Mouse (Mus musculus): ENCODE results near the gene Rab3a. TPM values are rescaled to one million over a fixed set of nuclear protein-coding genes. Genes with fewer than 3 reads are reported as not detected.
A peak's percentile ranks its signal among the peaks of the same experiment; 100 is the strongest.

The Rab3a gene
- polyA plus RNA-seq, 1 experiment, result 7.8 TPM

DNA sequence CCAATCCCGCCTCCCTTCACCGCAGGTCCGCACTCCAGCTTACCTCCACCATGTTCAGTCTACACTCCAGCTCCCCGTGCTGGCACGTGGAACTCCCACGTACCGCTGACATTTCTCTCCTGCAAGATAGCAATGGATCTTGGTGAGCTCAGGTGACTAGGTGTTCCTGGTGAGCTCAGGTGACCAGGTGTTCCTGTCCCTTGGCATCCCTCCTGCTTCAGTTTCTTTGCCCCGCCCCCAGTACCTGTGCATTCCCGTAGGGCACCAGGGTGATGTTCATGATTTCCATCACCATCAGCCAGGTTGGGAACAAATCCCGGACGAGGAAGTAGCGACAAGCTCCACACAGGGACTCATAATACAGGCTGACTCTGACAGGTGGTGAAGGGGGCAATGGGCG, 10.2 kb downstream of the Rab3a start:
- Histone ChIP-seq H3K36me3 (replicated peaks; ENCODE audit: low read length) (peaks cover 38% of the 10 kb centered on the region), H3K4me3 (replicated peaks) (no peak overlapping the region), H3K27me3 (replicated peaks) (no peaks in the 10 kb centered on the region), H3K4me1 (peaks cover 85% of the 10 kb centered on the region), H3K9me3 (no peaks in the 10 kb centered on the region)
- TF ChIP-seq GATA1 (IDR thresholded peaks at IDR 0.05; ENCODE audit: borderline replicate concordance, low read length) (no peak), FLI1 (IDR thresholded peaks at IDR 0.05; ENCODE audit: low read length) (no peak)

DNA sequence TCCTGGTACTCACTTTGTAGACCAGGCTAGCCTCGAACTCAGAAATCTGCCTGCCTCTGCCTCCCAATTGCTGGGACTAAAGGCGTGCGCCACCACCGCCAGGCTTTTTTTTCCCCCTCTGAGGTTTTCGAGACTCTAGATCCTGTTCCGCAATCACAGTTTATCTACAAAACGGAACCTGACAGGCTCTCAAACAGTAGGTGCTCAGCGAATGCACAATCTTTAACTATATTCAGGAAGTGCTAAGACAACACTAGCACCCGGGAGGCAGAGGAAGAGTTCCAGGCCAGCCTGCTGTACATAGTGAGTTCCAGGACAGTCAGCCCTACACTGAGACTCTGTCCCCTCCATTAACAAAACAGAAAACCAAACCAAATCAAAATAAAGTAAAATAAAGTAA, 10.8 kb downstream of the Rab3a start:
- H3K4me3 ChIP-seq (replicated peaks), result peak overlapping the region; percentile 56
- H3K36me3 ChIP-seq (replicated peaks; ENCODE audit: low read length), result peaks cover 44% of the 10 kb centered on the region
- no peaks in the 10 kb centered on the region for H3K27me3 ChIP-seq (replicated peaks)
- H3K4me1 ChIP-seq, result peaks cover 83% of the 10 kb centered on the region
- TF ChIP-seq GATA1 (IDR thresholded peaks at IDR 0.05; ENCODE audit: borderline replicate concordance, low read length) (no peak), FLI1 (IDR thresholded peaks at IDR 0.05; ENCODE audit: low read length) (no peak)
- H3K9me3 ChIP-seq, result no peaks in the 10 kb centered on the region

DNA sequence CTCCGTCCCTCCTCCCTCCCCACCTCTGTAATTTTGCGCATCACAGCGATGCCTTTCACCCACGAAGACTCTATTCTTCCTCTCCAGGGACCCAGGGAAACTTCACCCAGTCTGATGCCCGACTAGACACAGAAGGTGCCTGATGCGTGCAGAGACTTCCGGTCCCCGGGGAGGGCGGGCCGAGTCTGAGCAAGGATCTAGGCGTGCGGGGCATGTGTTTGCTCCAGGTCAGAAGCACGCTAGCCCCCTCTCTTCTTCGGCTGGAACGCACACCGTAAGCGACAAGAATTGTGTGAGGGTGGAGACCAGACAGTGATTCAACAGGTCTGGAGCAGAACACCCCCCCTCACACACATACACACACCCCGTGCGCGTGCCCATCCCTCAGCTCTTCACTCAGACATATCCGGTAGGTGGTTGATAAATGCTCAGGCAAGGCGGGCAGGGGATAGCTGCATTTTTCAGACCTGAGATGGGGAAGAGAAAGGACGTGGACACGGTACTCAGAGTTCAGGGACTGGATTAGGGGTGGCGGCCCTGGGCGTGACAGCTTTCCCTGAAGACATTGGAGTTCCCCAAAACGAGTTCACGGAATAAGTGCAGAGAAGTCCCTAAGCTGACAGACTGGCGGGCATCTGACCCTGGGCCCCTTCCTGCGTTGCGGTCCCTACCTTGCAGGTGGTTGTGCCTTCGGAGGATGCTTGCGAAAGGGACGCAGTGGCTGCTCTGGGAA, 11.5 kb downstream of the Rab3a start:
- no peak for TF ChIP-seq FLI1 (IDR thresholded peaks at IDR 0.05; ENCODE audit: low read length)
- TF ChIP-seq GATA1 (IDR thresholded peaks at IDR 0.05; ENCODE audit: borderline replicate concordance, low read length), result no peak
- no peaks in the 10 kb centered on the region for H3K9me3 ChIP-seq
- peaks cover 3% of the 10 kb centered on the region for H3K27me3 ChIP-seq (replicated peaks)
- H3K4me1 ChIP-seq, result peaks cover 85% of the 10 kb centered on the region
- H3K4me3 ChIP-seq (replicated peaks), result peak overlapping the region; percentile 89
- H3K36me3 ChIP-seq (replicated peaks; ENCODE audit: low read length), result peaks cover 51% of the 10 kb centered on the region

DNA sequence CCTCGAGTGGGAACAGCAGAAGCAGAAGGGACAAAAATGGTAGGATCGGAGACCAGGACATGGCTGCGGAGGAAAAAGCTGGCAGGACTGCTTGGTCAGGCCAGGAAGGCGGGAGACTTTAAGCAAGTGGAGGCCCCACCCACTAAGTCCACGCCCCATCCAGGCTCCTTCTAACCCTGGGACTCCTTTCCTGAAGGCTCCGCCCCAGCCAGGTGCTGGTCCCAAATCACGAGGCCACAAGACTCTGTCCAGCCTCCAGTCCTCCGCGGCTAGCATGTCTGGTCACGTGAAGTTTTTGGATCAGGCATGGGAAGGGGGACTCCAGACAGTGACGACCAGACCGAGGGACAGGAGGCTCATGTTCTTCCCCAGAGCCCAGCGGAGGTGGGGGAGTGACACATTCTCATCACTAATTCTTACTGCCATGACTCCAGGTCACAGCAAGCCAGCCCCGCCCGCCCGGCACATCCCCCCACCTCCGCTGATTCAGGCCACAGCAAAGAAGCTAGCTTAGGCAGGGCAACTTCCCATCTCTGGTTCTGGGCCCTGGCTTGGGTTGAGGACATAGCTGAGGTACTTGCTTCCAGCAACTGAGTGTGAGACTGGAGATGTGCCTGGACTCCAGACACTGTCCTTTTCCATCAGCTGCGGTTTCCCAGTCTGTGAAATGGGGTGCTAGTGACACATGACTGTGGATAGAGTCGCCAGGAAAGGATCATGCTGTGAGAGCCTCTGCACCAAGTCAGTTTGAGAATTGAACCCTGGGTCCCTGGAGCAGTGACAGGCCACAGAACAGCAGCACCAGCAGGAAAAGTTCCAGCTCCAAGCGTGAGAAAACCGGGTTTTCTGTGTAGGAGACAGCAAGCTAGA, 12.3 kb downstream of the Rab3a start:
- H3K4me3 ChIP-seq (replicated peaks), result peak overlapping the region; percentile 89
- H3K36me3 ChIP-seq (replicated peaks; ENCODE audit: low read length), result peaks cover 59% of the 10 kb centered on the region
- H3K27me3 ChIP-seq (replicated peaks), result peaks cover 6% of the 10 kb centered on the region
- H3K4me1 ChIP-seq, result peaks cover 85% of the 10 kb centered on the region
- H3K9me3 ChIP-seq, result no peaks in the 10 kb centered on the region
- TF ChIP-seq GATA1 (IDR thresholded peaks at IDR 0.05; ENCODE audit: borderline replicate concordance, low read length), result no peak
- no peak for TF ChIP-seq FLI1 (IDR thresholded peaks at IDR 0.05; ENCODE audit: low read length)

DNA sequence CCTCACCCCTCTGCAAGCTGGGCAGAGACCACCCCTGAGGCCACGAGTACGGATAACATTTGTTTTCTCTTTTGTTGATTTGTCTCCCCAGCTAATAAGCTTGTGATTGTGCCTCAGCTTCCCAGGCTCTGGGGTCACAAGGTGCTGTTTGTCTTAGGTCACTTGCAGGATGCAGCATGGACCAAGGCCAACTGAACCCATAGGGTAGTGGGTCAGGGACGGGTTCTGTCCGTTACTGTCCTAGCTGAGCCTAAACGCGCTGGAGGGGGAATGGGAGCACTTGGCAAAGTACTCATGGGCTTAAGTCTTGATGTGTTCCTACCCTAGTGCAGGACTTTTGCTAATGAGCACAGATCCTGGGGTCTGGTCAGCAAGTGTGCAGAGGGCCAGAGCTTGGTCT, 13.0 kb downstream of the Rab3a start:
- H3K4me1 ChIP-seq, result peaks cover 84% of the 10 kb centered on the region
- TF ChIP-seq GATA1 (IDR thresholded peaks at IDR 0.05; ENCODE audit: borderline replicate concordance, low read length) (no peak), FLI1 (IDR thresholded peaks at IDR 0.05; ENCODE audit: low read length) (no peak)
- H3K27me3 ChIP-seq (replicated peaks), result peaks cover 6% of the 10 kb centered on the region
- no peaks in the 10 kb centered on the region for H3K9me3 ChIP-seq
- H3K4me3 ChIP-seq (replicated peaks), result no peak overlapping the region
- peaks cover 65% of the 10 kb centered on the region for H3K36me3 ChIP-seq (replicated peaks; ENCODE audit: low read length)

DNA sequence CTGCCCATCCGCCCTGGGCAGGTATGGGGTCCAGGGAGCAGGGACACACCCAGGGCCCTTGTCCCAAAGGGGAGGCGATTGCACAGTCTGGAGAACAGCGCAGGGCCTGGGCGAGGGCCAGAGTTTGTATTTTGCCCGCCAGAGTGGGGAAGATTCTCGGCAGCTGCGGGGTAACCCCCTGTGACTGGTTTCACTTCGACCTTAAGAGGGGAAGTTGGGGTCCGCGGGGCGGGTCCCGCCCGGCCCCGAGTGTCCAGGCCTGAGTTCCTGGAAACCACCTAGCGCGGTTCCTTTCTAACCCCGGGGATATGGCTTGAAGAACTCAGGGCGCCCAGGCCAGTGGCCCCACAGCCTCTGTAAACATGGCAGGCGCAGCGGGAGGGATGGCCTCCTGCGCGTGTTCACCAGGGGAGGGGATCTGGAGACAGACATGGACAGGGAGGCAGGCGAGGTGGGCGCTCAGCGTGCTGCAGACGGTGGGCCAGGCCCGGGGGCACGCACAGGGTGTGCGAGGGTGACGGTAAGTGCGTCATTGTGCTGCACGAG, 13.8 kb downstream of the Rab3a start:
- peaks cover 73% of the 10 kb centered on the region for H3K36me3 ChIP-seq (replicated peaks; ENCODE audit: low read length)
- peaks cover 82% of the 10 kb centered on the region for H3K4me1 ChIP-seq
- H3K4me3 ChIP-seq (replicated peaks), result no peak overlapping the region
- H3K9me3 ChIP-seq, result no peaks in the 10 kb centered on the region
- TF ChIP-seq FLI1 (IDR thresholded peaks at IDR 0.05; ENCODE audit: low read length) (no peak), GATA1 (IDR thresholded peaks at IDR 0.05; ENCODE audit: borderline replicate concordance, low read length) (no peak)
- peaks cover 6% of the 10 kb centered on the region for H3K27me3 ChIP-seq (replicated peaks)

DNA sequence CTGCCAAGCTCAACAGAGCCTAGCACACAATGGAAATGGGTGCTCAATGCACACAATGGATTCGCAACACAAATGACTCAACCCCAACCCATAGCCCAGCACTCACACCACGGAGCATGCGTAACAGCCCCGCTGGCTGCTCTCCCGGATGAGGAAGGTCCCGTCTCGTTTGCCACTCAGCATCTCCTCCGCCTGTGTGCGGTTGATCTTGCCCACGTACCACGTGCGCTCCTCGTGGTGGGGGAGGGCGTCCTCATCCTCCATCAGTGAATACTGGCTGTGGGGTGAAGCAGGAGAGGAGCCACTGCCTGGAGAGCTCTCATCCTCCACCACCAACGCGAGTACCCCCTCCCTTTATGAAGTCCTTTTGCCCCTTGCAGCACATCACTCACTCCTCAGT, 14.5 kb downstream of the Rab3a start:
- H3K4me1 ChIP-seq, result peaks cover 80% of the 10 kb centered on the region
- H3K9me3 ChIP-seq, result no peaks in the 10 kb centered on the region
- H3K36me3 ChIP-seq (replicated peaks; ENCODE audit: low read length), result peaks cover 74% of the 10 kb centered on the region
- peaks cover 6% of the 10 kb centered on the region for H3K27me3 ChIP-seq (replicated peaks)
- H3K4me3 ChIP-seq (replicated peaks), result peak overlapping the region; percentile 29
- no peak for TF ChIP-seq GATA1 (IDR thresholded peaks at IDR 0.05; ENCODE audit: borderline replicate concordance, low read length)
- TF ChIP-seq FLI1 (IDR thresholded peaks at IDR 0.05; ENCODE audit: low read length), result no peak

DNA sequence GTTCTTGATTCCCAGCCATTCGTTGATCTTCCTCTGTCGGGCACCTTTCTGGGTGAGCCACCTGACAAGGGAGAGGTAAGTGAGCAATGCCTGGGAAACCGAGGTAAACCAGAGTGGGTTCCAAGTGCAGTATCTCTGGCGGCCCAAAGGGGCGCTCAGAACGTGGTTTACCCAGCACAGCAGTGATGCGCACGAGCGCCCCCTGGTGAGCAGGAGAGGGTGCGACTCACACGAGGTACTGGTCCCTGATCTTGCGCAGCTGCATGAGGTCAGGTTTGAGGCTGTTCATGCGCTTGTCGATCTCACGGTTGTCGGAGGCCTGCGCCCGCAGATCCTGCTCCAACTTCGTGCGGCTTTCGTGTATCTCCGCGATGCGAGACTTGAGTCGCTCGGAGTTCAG, 14.9 kb downstream of the Rab3a start:
- TF ChIP-seq FLI1 (IDR thresholded peaks at IDR 0.05; ENCODE audit: low read length) (no peak), GATA1 (IDR thresholded peaks at IDR 0.05; ENCODE audit: borderline replicate concordance, low read length) (no peak)
- no peaks in the 10 kb centered on the region for H3K9me3 ChIP-seq
- peaks cover 81% of the 10 kb centered on the region for H3K4me1 ChIP-seq
- H3K36me3 ChIP-seq (replicated peaks; ENCODE audit: low read length), result peaks cover 74% of the 10 kb centered on the region
- peak overlapping the region; percentile 38 for H3K4me3 ChIP-seq (replicated peaks)
- H3K27me3 ChIP-seq (replicated peaks), result peaks cover 6% of the 10 kb centered on the region

DNA sequence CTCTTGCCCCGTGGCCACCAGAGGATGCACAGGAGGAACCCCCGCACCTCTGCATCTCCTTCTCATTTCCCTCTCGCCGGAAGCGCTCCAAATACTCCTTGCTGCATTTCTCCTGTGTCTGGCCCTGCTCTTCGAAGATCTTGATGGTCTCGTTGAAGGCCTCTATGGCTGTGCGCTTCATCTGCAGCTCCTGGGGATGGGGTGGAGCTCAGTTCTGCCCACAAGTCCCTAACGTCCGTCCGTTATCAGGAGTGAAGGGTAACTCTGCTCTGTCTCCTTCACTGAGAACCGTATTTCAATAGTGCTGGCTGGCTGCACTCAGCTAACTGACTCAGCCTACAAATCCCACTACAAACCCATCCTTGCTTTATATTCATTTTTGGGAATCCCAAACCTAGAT, 15.4 kb downstream of the Rab3a start:
- Histone ChIP-seq H3K4me1 (peaks cover 81% of the 10 kb centered on the region), H3K27me3 (replicated peaks) (peaks cover 6% of the 10 kb centered on the region), H3K4me3 (replicated peaks) (no peak overlapping the region), H3K36me3 (replicated peaks; ENCODE audit: low read length) (peaks cover 75% of the 10 kb centered on the region), H3K9me3 (no peaks in the 10 kb centered on the region)
- TF ChIP-seq FLI1 (IDR thresholded peaks at IDR 0.05; ENCODE audit: low read length) (no peak), GATA1 (IDR thresholded peaks at IDR 0.05; ENCODE audit: borderline replicate concordance, low read length) (no peak)

DNA sequence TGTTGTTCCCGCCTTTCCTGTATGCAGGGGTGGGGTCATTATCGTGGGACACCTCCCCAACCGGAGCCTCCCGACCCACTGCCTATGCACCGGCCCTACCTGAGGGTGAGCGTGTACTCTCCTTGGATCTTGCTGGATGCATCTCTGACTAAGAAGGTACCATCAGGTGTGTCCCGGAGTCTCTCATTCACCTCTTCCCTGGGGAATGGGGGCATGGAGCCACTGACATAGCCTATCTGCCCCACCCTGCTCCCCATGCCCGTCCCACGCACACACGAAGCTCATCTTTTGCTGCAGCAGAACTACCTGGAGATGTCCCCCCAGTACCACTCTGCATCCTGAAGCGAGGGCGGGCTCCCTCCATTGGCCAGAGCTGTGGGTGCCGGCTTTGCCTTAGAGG, 16.3 kb downstream of the Rab3a start:
- Histone ChIP-seq H3K4me3 (replicated peaks) (no peak overlapping the region), H3K36me3 (replicated peaks; ENCODE audit: low read length) (peaks cover 80% of the 10 kb centered on the region), H3K4me1 (peaks cover 83% of the 10 kb centered on the region), H3K27me3 (replicated peaks) (peaks cover 6% of the 10 kb centered on the region), H3K9me3 (no peaks in the 10 kb centered on the region)
- TF ChIP-seq FLI1 (IDR thresholded peaks at IDR 0.05; ENCODE audit: low read length) (no peak), GATA1 (IDR thresholded peaks at IDR 0.05; ENCODE audit: borderline replicate concordance, low read length) (no peak)
